Mouse (Mus musculus): ENCODE measurements around the gene Gtf2i.

GRCm38 (mm10) chr5:134244890-134245289 is 69.7 kb downstream of the Gtf2i start:
- no peak for TF ChIP-seq POLR2A (IDR thresholded peaks at IDR 0.05; ENCODE audit: borderline replicate concordance, extremely low read depth, insufficient read depth, insufficient read length, poor library complexity, severe bottlenecking)
- TF ChIP-seq CTCF (IDR thresholded peaks at IDR 0.05; ENCODE audit: borderline replicate concordance, extremely low read depth, insufficient read depth, insufficient read length) = no peak

Measured in brain, embryonic 14.5 days (tissue).